Mouse (Mus musculus): ENCODE measurements around the gene Pp2d1. TPM values are rescaled to one million over a fixed set of nuclear protein-coding genes. Genes with fewer than 3 reads are reported as not detected.
"Not testable (repeated sequence)": the region's sequence is repeated elsewhere in the genome, so short reads cannot be mapped to it uniquely, and the experiment has no call there.

The Pp2d1 gene
- polyA plus RNA-seq, 1 experiment: not detected

DNA sequence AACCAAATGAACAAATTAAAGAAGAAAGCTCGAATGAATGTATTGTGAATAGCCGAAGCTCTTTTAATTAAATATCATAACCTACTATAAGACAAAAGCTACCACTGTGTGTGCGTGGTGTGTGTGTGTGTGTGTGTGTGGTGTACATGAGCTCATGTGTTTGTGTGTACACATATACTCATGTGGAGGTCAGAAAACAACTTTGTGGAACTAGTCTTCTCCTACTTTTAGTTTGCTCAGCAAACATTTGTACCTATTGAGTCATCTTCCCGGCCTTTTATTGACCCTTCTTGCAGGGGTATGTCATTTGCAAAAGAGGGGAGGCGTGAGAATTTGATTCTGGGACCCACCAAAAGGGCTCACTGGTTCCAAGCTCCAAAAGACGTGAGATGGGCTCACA, 39.0 kb upstream of the Pp2d1 start:
- no peak for TF ChIP-seq TAL1 (IDR thresholded peaks at IDR 0.05; ENCODE audit: low read length)
- no peak for TF ChIP-seq GATA1 (IDR thresholded peaks at IDR 0.05; ENCODE audit: low read length)
- peaks cover 39% of the 10 kb centered on the region for H3K4me1 ChIP-seq (ENCODE audit: control insufficient read depth)
- no peaks in the 10 kb centered on the region for H3K9me3 ChIP-seq (ENCODE audit: control insufficient read depth, low read length)

DNA sequence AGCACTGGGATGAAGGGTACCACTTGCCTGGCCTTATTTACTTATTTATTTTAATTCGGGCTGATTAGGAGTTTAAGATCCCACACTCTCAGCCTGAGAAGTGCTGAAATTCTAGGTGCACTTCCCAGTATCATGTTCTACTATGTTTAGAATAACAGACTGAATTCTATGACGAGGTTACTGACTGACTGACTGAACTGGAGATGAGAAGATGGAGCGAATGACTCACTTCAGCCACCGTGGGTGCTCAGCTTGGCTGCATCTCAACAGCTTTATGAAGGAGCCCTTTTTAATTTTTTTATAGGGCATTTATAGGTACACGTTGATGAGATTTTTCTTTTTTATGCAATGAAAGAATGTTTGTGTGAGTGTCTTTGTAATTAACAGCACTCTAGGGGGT, 38.5 kb upstream of the Pp2d1 start:
- Histone ChIP-seq H3K9me3 (ENCODE audit: control insufficient read depth, low read length) (no peaks in the 10 kb centered on the region), H3K4me3 (replicated peaks) (no peak overlapping the region), H3K36me3 (ENCODE audit: control insufficient read depth) (peaks cover 35% of the 10 kb centered on the region), H3K4me1 (ENCODE audit: control insufficient read depth) (peaks cover 41% of the 10 kb centered on the region), H3K27me3 (ENCODE audit: control insufficient read depth) (no peaks in the 10 kb centered on the region)
- TF ChIP-seq GATA1 (IDR thresholded peaks at IDR 0.05; ENCODE audit: low read length) (no peak), TAL1 (IDR thresholded peaks at IDR 0.05; ENCODE audit: low read length) (no peak)

More for the DNA sequence above, 39.0 kb upstream of the Pp2d1 start:
- H3K27me3 ChIP-seq (ENCODE audit: control insufficient read depth): no peaks in the 10 kb centered on the region
- H3K36me3 ChIP-seq (ENCODE audit: control insufficient read depth): peaks cover 38% of the 10 kb centered on the region
- no peak overlapping the region for H3K4me3 ChIP-seq (replicated peaks)

DNA sequence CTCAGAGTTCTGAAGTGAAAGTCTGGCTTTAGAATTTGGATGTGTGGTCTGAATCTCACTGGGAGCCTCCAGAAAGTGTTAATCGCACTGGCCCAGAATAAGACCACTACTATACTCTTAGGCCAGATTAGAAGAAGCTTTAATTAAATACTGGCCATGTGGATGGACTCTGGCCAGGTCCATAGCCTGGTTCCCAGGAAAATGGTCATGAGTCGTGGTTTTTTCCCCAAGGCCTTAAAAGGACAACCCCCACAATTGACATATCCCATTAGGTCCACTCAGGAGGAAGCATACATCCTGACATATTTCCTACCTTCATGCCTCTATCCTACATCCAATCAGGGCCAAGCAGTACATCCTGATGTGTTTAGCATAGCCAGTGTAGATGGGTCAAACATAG, 37.9 kb upstream of the Pp2d1 start:
- Histone ChIP-seq H3K36me3 (ENCODE audit: control insufficient read depth) (peaks cover 29% of the 10 kb centered on the region), H3K27me3 (ENCODE audit: control insufficient read depth) (no peaks in the 10 kb centered on the region), H3K4me1 (ENCODE audit: control insufficient read depth) (peaks cover 36% of the 10 kb centered on the region), H3K9me3 (ENCODE audit: control insufficient read depth, low read length) (no peaks in the 10 kb centered on the region), H3K4me3 (replicated peaks) (no peak overlapping the region)
- no peak for TF ChIP-seq GATA1 (IDR thresholded peaks at IDR 0.05; ENCODE audit: low read length)
- TF ChIP-seq TAL1 (IDR thresholded peaks at IDR 0.05; ENCODE audit: low read length): no peak

DNA sequence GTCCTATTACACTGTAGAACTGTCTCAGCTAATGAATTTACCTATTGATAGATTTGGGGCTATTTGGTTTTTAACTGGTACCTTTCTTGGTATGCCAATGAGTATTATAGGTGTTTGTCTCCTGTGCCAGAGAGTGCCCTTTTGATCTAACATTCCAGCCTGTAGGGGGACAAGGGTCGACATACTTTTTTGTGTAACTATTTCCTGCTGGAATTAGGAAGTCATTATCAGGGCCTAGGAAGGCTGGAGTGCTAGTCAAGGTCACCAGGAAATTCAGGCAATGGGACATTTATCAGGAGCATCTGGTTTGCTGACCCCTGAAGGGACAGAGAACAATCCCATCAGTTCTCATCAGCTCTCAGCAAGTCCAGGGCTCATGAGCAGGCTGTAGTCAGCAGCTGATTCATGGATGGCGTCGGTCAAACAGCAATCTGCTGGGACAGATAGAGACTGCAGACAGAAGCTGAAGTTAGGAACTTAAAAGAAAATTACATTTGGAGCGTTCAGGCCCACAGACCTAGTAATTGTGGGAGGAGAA, 33.8 kb upstream of the Pp2d1 start:
- H3K9me3 ChIP-seq (ENCODE audit: control insufficient read depth, low read length): no peaks in the 10 kb centered on the region
- no peak for TF ChIP-seq TAL1 (IDR thresholded peaks at IDR 0.05; ENCODE audit: low read length)
- TF ChIP-seq GATA1 (IDR thresholded peaks at IDR 0.05; ENCODE audit: low read length): no peak
- H3K36me3 ChIP-seq (ENCODE audit: control insufficient read depth): peaks cover 24% of the 10 kb centered on the region
- no peaks in the 10 kb centered on the region for H3K27me3 ChIP-seq (ENCODE audit: control insufficient read depth)
- peaks cover 46% of the 10 kb centered on the region for H3K4me1 ChIP-seq (ENCODE audit: control insufficient read depth)
- H3K4me3 ChIP-seq (replicated peaks): no peak overlapping the region

DNA sequence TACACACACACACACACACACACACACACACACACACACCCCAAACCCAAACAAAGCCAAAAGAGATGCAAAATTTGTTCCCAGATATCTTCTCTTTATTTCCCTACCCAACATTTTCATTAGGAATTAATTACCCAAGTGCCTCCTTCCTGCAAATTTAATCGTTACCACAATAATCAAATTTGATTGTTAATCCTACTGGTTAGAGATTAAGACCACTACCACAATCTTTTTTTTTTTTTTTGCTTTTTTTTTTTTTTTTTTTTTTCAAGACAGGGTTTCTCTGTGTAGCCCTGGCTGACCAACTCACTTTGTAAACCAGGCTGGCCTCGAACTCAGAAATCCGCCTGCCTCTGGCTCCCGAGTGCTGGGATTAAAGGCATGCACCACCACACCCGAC, 31.7 kb upstream of the Pp2d1 start:
- Histone ChIP-seq H3K36me3 (ENCODE audit: control insufficient read depth) (peaks cover 14% of the 10 kb centered on the region), H3K4me3 (replicated peaks) (peak overlapping the region; percentile 75), H3K4me1 (ENCODE audit: control insufficient read depth) (peaks cover 51% of the 10 kb centered on the region)
- not testable (repeated sequence) for H3K27me3 ChIP-seq (ENCODE audit: control insufficient read depth); H3K9me3 ChIP-seq (ENCODE audit: control insufficient read depth, low read length)

DNA sequence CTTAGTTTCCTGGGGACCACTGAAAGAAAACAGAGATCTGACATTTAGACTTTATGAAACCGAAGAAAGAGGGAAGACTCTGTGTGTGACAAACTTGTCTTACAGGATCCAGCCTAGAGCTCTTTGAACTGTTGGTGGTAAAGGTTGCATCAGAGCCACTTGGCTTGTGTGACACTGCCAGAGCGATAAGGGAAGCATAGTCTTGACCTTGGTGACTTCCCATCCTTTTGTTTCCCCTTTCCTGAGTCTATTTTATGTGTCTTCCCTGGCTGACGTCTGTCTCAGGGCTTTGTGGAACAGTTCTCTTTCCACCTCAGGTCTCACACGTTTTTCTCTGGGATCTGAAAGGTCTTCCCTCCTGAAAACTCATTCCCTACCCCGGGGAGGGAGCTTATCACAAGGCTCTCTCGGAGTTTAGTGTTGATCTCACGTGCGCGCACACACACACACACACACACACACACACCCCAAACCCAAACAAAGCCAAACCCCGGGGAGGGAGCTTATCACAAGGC, 31.2 kb upstream of the Pp2d1 start:
- Histone ChIP-seq H3K27me3 (ENCODE audit: control insufficient read depth) (no peaks in the 10 kb centered on the region), H3K9me3 (ENCODE audit: control insufficient read depth, low read length) (no peaks in the 10 kb centered on the region), H3K4me3 (replicated peaks) (peak overlapping the region; percentile 75), H3K36me3 (ENCODE audit: control insufficient read depth) (peaks cover 11% of the 10 kb centered on the region), H3K4me1 (ENCODE audit: control insufficient read depth) (peaks cover 52% of the 10 kb centered on the region)
- no peak for TF ChIP-seq TAL1 (IDR thresholded peaks at IDR 0.05; ENCODE audit: low read length)
- TF ChIP-seq GATA1 (IDR thresholded peaks at IDR 0.05; ENCODE audit: low read length): peak; percentile 59

DNA sequence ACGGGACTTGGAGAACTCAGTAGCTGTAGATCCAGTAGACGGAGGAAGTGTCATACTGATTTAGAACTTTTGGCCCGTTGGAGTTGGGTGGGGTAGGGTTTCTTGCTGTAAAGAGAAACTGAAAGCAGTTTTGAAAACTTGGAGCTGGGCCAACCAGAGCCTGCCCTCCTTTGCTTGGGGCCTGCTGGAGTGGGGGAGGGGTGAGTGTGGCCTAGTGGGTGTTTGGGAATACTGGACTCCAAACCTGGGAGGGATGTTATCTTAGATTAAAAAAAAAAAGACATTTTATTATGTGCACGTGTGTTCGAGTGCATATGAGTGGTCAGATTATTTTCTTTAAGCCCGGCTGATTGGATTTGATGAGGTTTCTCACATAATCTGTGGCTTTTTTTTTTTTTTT, 30.6 kb upstream of the Pp2d1 start:
- TF ChIP-seq GATA1 (IDR thresholded peaks at IDR 0.05; ENCODE audit: low read length): no peak
- no peak for TF ChIP-seq TAL1 (IDR thresholded peaks at IDR 0.05; ENCODE audit: low read length)
- H3K27me3 ChIP-seq (ENCODE audit: control insufficient read depth): no peaks in the 10 kb centered on the region
- no peaks in the 10 kb centered on the region for H3K9me3 ChIP-seq (ENCODE audit: control insufficient read depth, low read length)
- peak overlapping the region; percentile 75 for H3K4me3 ChIP-seq (replicated peaks)
- peaks cover 52% of the 10 kb centered on the region for H3K4me1 ChIP-seq (ENCODE audit: control insufficient read depth)
- H3K36me3 ChIP-seq (ENCODE audit: control insufficient read depth): peaks cover 11% of the 10 kb centered on the region

DNA sequence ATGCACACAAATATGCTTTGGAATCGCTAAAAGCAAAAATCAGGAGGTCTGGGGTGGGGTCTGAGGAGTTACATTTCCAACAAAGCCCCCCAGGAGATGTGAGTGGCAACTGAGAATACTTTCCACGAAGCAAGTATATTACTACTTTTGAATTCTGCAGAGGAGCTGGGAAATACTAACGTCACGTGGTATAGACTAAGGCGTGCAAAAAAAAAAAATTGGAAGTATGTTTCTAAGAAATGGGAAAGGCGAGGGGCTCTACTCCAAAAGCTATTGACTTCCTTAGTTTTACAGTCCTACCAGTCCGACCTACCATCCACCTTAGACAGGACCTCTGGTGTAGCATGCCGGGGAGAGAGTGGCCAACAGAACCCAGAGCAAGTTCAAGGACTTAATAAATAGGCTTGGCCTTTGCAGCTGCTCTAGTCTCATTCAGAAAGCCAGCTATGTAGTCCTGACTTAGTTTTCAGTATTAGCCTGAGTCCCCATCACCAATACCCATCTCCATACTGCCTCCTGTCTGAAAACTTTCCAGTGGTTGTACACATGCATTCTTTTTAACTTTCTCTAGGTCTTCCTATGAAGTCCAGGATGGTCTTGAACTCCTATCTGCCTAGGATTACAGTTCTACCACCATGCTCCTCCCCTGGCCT, 29.6 kb upstream of the Pp2d1 start:
- Histone ChIP-seq H3K9me3 (ENCODE audit: control insufficient read depth, low read length) (no peaks in the 10 kb centered on the region), H3K4me3 (replicated peaks) (peak overlapping the region; percentile 75), H3K27me3 (ENCODE audit: control insufficient read depth) (no peaks in the 10 kb centered on the region), H3K36me3 (ENCODE audit: control insufficient read depth) (peaks cover 8% of the 10 kb centered on the region), H3K4me1 (ENCODE audit: control insufficient read depth) (peaks cover 49% of the 10 kb centered on the region)
- no peak for TF ChIP-seq GATA1 (IDR thresholded peaks at IDR 0.05; ENCODE audit: low read length)
- no peak for TF ChIP-seq TAL1 (IDR thresholded peaks at IDR 0.05; ENCODE audit: low read length)

DNA sequence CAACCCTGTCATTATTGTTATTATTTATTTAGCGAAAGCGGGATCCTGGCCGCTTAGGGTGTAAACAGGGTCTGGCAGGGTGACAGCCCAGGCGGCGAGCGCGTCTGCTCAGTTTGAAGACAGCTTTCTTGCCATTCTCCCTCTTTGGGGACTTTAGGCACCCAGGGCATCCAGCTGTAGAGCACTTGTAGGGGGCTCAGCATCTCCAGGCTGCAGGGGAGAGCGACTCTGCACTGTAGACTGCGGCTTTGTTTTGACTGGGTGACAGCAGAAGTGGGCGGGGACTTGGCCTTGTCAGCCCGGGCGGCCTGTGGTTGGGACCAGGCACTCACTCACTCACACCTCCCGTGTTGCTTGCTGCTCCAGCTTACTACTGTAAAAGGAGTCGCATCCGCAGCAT, 28.9 kb upstream of the Pp2d1 start:
- Histone ChIP-seq H3K36me3 (ENCODE audit: control insufficient read depth) (peaks cover 6% of the 10 kb centered on the region), H3K4me1 (ENCODE audit: control insufficient read depth) (peaks cover 45% of the 10 kb centered on the region), H3K4me3 (replicated peaks) (peak overlapping the region; percentile 75), H3K9me3 (ENCODE audit: control insufficient read depth, low read length) (no peaks in the 10 kb centered on the region), H3K27me3 (ENCODE audit: control insufficient read depth) (no peaks in the 10 kb centered on the region)
- TF ChIP-seq TAL1 (IDR thresholded peaks at IDR 0.05; ENCODE audit: low read length): no peak
- no peak for TF ChIP-seq GATA1 (IDR thresholded peaks at IDR 0.05; ENCODE audit: low read length)
